Mouse (Mus musculus) large intestine, adult 2 months (tissue): ENCODE data around the gene Cnnm2. TPM values are rescaled to one million over a fixed set of nuclear protein-coding genes. Genes with fewer than 3 reads are reported as not detected.

ENCODE experiments used
- DNase-seq: peaks from one replicate; pipeline ENCODE4 v3.0.0-alpha.2; 2012; ENCODE audit warnings: low read depth, low spot score
- WGBS: fragments of 180-500 bp; shearing (Covaris S2); methylation state at CpG from one replicate; pipeline ENCODE4 v1.1.7; 2018; 5-methylcytosine and 5-hydroxymethylcytosine counted together
- polyA plus RNA-seq: library from polyadenylated mRNA; depleted of rRNA; stranded (reverse); fragments of >200 nt; gene quantifications from 2 replicates; pipeline ENCODE4 v1.2.3, GENCODE M21; 2012

Cnnm2 gene
- polyA plus RNA-seq, 1 experiment, result 3.3 TPM

DNA sequence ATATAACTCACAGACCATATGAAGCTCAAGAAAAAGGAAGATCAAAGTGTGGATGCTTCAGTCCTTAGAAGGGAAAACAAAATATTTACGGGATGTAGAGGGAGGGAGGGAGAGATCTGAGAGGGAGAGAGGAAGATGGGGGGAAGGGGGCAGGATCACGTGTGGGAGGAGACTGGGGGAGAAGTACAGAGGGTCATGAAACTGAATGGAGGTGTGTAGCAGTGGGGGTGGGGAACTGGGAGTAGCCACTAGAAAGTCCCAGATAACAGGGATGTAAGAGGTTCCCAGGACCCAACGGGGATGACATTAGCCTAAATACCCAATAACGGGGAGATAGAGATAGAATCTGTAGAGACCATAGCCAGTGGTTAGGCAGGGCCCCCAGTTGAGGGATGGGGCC is 73.9 kb downstream of the Cnnm2 start:
- WGBS, result 58% methylated on average over 4 of the region's 4 CpGs
- no peak for DNase-seq

DNA sequence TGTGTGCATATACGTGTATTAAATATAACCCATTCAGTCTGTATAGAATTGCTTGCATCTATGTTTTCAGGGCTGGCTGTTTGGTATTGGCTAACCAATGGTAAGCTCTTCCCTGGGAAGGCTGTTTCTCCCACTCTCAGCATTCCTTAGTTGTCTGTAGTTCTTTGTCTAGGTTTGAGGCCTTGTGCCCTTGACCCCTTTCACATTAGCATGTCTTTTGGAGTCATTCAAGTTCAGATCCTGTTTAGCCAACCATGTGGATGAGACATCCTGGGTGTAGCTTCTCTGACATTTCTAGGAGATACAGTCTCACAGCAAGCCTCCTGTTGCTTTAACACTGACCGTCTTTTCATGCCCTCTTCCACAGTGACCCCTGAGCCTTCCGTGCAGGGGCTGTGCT is 74.7 kb downstream of the Cnnm2 start:
- 86% methylated on average over 3 of the region's 3 CpGs for WGBS
- DNase-seq, result no peak

DNA sequence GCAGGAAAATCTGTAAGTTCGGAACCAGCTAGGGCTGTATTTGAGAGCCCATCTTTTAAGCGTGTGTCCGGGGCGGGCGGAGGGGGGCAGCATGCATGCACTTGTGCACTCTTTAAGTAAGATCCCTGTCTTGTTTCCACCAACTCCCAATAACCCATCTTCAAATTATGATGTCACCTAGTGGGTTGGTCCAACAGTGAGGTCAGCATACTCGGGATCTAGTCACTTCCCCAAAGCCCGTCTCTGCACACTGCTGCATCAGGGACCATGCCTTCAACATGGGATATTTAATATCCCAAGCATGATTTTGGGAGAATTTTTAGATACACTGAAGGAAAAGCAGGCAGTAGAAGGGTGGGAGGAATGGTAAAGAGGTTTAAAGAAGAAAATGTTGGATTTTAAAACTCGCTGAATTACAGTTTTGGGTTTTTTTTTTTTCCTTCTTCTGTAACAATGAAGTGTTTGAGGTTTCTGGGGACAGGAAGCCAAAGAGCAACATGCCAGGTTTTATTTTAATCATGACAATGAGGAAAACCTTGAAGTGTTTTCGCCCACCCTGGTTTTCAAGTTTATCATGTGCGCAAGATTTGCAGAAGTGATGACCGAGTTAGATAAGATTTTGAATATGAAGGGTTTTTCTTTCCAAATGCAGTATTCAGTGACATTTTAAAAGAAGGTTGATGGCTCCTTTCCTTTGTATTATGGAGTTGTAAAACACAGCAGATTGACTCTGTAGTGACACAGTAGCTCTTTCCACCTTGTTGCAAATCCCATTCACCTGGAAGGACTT is 76.1 kb downstream of the Cnnm2 start:
- no peak for DNase-seq
- 72% methylated on average over 11 of the region's 11 CpGs for WGBS

DNA sequence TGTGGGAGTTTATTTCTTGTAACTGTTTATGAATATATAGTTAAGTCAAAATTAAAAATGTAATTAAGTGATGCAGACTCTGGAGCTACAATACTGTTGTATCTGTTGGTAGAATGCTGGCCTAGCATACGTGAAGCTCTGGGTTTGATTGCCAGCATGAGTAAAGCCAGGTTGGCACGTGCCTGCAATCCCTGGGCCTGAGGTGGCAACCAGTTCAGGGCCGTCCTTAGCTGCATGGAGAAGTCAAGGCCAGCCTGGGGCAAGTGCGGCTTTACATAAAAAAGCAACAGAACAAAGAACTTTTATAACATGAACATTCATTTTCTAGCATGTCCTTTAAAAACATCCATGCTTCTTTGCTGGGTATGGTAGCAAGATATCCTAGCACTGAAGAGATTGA is 79.6 kb downstream of the Cnnm2 start:
- 84% methylated on average over 4 of the region's 4 CpGs for WGBS
- no peak for DNase-seq

DNA sequence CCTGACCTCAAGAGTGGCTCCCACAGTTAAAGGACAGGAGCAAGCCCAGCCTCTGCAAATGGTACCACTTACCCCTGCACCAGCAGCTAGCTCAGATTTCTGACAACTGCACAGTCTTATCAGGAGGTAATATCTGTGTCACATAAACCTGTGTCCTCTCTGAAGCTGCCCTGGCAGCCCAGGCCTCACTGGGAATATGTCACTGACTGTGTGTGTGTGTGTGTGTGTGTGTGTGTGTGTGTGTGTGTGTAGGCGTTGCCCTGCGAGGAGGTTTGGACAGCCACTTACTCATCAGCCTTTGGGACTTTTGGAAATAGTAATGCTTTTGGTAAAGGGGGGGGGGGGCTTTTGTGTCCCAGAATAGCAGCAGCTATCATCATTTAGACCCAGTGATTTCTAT is 81.6 kb downstream of the Cnnm2 start:
- WGBS, result 46% methylated on average over 2 of the region's 2 CpGs

DNA sequence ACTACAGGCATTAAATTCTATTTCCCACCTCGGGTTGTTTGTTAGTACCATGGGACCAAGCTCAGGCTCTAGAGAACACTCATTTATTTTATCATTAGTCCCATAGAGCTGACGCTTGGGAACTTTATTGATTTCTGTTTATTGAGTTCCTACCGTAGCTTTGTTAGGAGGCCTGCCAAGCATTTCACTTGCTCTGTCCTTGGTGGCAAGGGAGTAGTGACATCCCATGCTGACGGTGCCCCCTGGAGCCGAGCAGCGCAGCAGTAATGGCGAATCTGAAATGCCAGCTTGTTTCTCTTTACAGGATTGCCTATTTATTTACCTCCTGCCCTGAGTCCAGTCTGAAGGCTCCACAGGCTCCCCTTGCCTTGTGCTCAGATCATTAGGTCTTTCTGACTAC is 84.7 kb downstream of the Cnnm2 start:
- WGBS, result 78% methylated on average over 7 of the region's 7 CpGs
- no peak for DNase-seq

More for the DNA sequence above, 81.6 kb downstream of the Cnnm2 start:
- DNase-seq, result no peak

DNA sequence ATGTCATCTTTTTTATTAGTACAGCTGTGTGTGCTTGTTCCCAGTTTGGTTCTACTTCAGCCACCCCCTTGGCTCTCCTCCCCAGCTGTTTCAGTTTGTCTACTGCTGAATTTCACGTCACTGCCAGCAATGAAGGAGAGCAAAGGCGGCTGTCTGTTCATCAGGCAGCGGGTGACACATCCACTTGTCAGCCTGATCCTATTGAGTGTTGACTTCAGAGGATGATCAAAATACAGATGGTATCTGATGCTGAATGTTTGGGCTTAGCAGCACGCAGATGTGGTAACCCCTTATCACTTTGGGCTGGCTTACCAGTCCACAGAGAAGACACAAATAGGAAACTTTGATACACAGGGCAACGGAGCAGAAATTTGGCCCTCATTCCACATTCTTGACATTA is 85.1 kb downstream of the Cnnm2 start:
- DNase-seq, result no peak
- WGBS, result 74% methylated on average over 5 of the region's 5 CpGs

DNA sequence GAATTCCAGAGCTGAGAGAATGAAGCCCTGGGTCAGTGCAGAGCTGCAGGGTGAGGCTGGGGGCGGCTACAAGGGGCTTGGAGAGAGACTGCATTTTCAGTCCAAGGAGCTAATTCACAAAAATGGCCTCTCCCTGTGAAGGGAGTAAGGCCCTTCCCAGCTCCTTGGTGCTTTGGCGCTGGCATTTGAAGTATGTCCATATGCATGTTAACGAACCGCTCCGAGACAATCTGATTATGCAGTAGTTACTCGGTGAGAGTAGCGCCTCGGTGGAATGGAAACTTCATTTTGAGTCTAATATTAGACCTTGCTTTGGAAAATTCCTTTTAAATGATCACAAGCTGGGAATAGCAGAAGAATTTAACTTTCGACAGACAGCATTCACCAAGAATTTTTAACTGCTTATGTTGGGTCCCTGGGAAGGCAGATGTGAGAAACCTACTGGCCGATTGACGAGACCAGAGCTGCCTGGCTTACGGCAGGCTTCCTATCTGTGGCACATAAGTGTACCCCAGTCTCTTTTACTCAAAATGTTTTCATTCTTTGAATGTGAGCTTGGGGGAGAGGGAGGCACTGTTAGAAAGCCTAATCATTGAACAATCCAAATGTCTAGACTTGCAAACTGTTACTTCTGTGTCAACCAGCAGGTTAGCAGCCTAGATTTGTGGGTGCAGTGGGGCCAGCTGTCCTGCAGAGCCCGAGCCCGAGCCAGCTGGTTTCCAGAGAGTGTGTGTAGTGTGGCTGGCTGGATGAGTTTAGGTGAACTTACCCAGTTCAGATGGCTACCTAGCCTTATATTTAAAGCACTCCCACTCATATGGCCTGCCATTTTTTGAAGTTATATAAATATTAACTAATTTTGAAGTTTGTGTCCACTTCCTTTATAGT is 87.2 kb downstream of the Cnnm2 start:
- DNase-seq, result no peak
- WGBS, result 75% methylated on average over 14 of the region's 14 CpGs

DNA sequence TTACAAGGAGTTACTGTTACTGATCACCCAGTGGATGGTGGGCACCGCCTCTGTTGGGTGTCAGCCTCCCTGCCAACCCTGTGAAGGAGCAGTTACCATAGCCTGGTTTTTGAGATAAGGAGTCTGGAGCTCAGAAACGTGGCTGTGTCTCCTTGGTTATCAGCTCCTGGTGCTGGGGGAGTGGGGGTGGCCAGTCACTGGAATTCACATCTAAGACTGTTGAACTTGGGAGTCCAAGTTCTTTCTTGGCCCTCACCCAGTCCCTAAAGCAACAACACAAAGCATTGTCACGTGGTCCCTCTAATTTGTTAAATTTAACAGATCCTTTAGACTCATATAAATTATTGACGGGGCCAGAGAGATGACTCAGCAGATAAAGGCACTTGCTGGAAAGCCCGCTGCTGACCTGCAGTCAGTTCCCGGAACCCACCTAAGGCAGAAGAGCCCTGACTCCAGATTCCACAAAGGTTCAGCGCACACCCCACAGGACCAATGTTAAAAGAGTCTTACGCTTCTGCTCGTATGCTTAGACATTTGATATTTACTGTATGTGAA is 88.1 kb downstream of the Cnnm2 start:
- 55% methylated on average over 9 of the region's 9 CpGs for WGBS
- DNase-seq, result no peak

DNA sequence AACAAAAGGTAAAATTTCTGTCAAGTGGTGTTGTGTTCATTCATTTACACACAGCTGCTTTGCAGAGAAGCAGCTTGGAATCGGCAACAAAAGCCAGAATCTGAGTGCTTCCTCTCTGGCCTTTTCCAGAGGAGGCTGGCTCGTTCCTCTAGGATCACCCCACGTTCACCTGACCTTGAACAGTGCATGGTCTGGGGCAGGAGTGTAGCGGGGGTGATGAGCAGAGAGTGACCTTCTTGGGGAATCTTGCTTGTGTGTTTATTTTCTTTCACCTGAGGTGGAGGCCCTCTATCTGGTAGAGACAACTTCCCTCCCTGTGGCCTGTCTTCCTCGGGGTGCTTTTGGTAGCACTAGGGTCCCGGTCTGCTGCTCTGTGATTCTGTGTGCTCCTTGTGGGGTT is 94.8 kb downstream of the Cnnm2 start:
- DNase-seq, result no peak
- WGBS, result 62% methylated on average over 6 of the region's 6 CpGs

DNA sequence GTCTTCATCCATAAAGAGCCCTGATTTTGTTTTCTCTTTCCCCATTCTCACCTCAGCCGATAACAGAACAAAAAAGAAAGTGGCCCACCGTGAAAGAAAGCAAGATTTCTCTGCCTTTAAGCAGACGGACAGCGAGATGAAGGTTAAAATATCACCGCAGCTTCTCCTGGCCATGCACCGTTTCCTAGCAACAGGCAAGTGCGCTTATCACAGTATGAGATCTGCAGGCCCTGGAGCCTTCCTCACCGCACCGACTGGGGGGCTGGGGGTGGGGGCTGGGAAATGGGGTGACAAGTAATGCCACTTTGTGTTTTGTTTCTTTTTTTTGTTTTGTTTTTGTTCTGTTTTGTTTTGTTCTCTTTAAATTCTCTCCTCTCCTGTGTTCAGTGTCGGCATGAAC is 95.4 kb downstream of the Cnnm2 start:
- DNase-seq, result no peak
- WGBS, result 65% methylated on average over 10 of the region's 10 CpGs

DNA sequence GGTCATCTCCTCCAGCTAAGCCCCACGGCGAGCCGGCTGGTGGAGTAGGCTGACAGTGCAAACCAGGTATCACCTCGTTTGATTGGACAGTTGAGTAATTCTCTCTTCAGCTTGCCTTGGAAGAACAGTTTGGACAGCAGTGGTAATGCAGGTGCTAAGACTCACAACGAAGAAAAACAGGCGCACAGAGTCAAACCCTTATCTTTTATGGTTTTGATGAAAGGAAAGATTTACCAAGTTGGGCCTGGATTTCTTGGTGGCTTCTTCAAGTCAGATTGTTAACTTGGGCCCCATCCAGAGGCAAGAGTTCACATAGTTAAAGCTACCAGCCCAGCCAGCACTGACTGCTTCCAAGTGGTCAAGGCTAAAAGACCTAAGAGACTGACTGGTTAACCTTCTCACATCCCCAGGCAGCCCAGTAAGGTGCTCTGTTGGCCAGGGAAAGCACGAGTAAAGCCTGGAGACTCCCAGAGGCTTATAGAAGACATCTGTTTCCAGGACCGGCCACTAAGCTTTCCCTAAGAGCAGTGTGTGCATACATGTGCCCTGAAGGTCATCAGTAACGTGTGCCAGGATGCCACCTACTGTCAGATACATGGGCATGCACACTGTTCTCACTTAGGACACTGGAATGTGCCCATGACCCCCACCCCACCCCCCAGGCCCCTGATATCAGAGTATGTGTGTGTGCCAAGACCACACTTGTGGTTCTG is 96.0 kb downstream of the Cnnm2 start:
- DNase-seq, result no peak
- 65% methylated on average over 9 of the region's 9 CpGs for WGBS

DNA sequence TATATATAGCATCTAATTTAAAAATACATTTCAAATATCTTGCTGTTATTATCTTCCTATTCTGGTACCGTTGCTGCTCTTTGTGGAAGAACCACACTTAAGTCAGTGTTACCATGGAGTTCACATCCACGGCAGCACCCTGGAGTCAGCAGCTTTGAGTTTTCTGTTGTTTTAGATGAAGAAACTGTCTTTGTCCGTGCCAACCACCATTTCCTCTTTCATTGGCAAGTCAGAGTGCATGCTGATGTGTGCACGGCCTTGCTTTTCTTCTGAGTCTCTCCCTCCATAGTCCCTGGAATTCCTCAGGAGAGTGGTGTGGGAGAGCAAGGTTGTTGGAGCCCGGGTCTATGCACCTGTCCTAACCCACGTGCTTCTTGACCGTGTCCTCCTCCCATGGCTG is 96.8 kb downstream of the Cnnm2 start:
- 80% methylated on average over 7 of the region's 7 CpGs for WGBS
- DNase-seq, result no peak

DNA sequence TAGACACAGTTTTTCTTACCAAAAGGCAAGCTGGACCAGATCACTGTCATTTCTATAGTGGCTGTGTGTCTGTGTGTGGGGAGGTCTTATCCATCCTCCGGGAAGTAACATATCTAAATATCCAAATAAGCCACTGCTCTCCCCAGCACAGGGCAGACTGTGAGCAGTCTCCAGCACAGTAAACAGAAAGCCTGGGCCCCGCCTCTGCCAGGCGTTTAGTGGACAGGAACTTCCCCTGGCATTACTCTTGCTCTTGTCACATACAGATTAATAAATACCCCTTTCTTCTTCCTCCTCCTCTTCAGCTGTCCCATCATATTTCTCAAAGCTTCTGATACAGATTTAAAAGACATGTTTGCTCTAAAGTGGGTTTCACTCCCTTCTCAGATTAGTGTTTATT is 101.2 kb downstream of the Cnnm2 start:
- DNase-seq, result no peak
- WGBS, result 25% methylated on average over 3 of the region's 3 CpGs

DNA sequence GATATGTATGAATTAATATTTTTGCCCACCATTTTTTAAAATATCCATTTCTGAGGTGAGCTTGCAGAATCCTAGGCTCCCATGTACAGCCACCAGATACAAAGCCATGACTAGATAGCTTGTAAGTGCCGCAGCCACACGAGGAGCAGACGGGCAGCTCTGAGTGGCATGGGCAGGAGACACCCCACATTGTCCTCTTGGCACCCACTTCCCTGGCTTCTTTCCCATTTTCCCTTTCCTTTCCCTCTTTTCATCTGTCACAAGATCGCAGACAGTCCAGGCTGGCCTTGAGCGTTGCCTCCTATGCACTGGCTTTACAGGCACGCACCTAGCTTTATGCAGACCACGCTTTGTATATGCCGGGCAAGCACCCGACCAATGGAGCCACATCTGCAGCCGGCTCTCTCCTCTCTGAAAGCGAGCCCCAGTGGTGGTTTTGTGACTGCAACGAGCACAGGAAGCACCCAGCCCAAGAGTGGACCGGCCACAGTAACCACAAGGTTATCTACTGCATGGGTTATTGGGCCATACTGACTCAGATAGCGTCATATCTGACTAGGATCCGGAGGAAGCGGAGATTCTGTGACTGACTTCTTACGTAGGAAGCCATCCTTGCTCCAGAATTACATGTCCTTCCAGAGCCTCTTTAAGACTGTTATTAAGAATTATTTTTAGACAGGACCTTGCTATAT is 102.0 kb downstream of the Cnnm2 start:
- WGBS, result 81% methylated on average over 17 of the region's 17 CpGs
- no peak for DNase-seq

DNA sequence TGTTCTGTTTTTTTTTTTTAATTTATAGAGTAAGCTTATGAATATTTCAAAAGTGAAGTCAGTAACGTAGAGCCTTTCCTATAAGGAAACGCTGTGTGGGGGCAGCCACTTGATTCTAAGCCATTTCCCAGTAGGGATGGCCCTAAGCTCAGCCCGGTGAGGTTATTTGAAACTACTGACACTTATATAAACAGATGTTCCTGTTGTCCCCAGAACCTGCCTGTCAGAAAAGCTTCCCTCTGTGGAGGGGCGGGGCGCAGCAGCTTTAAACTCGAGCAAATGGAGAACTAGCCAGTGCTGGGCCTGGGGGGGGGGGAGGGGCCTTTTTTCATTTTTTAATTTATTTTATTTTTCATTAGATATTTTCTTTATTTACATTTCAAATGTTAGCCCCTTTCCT is 102.7 kb downstream of the Cnnm2 start:
- DNase-seq, result no peak
- WGBS, result 64% methylated on average over 6 of the region's 6 CpGs

DNA sequence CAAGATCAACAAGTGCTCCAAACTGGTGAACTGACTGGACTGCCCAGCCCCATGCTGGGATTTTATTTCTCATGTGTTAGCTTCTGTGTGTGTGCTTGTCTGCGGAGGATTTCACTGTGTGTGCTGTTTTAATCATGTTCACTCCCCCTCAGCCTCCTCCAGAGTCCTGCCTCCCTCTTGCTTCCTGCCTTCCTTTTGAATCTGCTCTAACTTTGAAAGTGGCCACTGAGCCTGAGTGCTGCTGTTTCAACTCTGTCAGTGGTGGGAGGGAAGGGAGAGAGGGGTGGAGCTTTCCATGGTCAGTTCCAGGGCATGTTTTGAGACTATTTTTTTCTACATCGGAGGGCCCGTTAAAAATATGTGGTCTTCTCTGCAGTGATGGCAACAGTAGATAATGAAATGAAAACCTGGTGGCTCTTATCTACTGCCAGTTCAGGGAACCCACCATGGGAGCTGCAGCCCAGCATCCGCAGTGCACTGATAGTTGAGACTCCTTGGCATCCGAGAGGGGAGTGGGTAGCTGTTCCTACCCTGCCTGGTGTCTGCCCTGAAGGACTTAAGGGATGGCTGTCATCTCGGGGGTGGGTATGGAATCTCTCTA is 103.4 kb downstream of the Cnnm2 start:
- 67% methylated on average over 6 of the region's 6 CpGs for WGBS

DNA sequence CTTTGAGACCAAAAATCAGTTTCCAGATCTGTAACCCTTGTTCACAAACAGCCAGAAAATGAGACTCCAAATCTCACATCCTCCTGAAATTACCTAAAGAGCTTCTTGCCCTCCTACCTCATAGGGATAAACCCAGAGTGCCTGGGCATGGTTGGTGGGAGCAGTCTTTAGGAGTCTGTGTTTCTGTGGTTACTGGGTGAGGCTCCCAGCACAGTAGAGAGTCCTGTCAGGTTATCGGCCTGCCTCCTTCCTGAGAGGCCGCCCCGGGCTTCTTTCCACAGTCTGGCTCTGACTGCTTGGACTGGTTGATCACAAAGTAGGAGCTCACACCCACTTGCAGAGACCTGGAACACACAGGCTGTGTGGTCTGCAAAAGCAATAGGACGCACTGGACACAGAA is 104.0 kb downstream of the Cnnm2 start:
- no peak for DNase-seq
- 80% methylated on average over 4 of the region's 4 CpGs for WGBS

More for the DNA sequence above, 103.4 kb downstream of the Cnnm2 start:
- no peak for DNase-seq

DNA sequence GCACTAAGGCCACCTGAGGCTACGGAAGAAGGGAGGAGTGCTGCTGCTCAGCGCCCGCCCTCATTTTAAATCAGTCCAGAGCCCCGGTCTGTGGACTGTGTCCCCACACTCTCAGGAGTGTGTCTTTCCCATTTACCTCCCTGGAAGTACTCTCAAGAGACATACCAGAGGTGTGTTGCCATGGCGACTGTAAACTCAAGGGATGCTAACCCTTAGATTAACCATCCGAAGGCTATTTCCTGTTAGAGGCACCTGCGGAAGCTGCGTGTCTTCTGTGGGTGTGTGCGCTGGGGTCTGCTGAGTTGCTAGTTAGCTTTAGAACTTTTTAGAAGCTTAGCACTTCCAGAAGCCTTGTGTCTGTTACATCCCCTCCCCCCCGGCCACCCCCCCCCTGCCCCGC is 107.7 kb downstream of the Cnnm2 start:
- WGBS, result 56% methylated on average over 11 of the region's 11 CpGs
- DNase-seq, result no peak
